Mouse (Mus musculus) C2C12 (cell line): ENCODE data around the gene Tax1bp1. TPM values are rescaled to one million over a fixed set of nuclear protein-coding genes. Genes with fewer than 3 reads are reported as not detected.

Experiments used
- H3K27me3 ChIP-seq: one replicate; pipeline ENCODE4 v1.6.1; 2011; ENCODE audit not compliant: control insufficient read depth, insufficient read depth, insufficient read length
- H3K36me3 ChIP-seq: one replicate; pipeline ENCODE4 v1.6.1; 2011; ENCODE audit not compliant: control insufficient read depth, insufficient read depth
- H3K4me3 ChIP-seq: one replicate; pipeline ENCODE4 v1.5.1; 2011; ENCODE audit warnings: mild to moderate bottlenecking, control low read depth; ENCODE audit not compliant: poor library complexity, insufficient read depth, severe bottlenecking
- H3K79me2 ChIP-seq: one replicate; pipeline ENCODE4 v1.6.1; 2011; ENCODE audit not compliant: control insufficient read depth, insufficient read depth
- H3K79me3 ChIP-seq: one replicate; pipeline ENCODE4 v1.6.1; 2011; ENCODE audit warnings: low read depth, control low read depth
- H3ac ChIP-seq: one replicate; pipeline ENCODE3; 2011; ENCODE audit warnings: low read depth; ENCODE audit not compliant: control insufficient read depth, insufficient read length
- CEBPB ChIP-seq: IDR thresholded peaks from one replicate; pipeline ENCODE4 v1.6.1; 2011; ENCODE audit warnings: low read depth, mild to moderate bottlenecking, control low read depth, moderate library complexity
- CTCF ChIP-seq: IDR thresholded peaks from one replicate; pipeline ENCODE4 v1.5.1; 2011; ENCODE audit not compliant: control insufficient read depth, insufficient read depth, insufficient read length
- FOSL1 ChIP-seq: IDR thresholded peaks from one replicate; pipeline ENCODE4 v1.8.0; 2011; ENCODE audit warnings: mild to moderate bottlenecking, low read length; ENCODE audit not compliant: poor library complexity, insufficient read depth, severe bottlenecking
- MAX ChIP-seq: IDR thresholded peaks from one replicate; pipeline ENCODE4 v1.6.1; 2011; ENCODE audit warnings: mild to moderate bottlenecking, control low read depth
- MYOD1 ChIP-seq: IDR thresholded peaks from one replicate; pipeline ENCODE4 v1.6.1; 2011; ENCODE audit warnings: low read depth; ENCODE audit not compliant: control insufficient read depth, insufficient read length
- MYOG ChIP-seq: IDR thresholded peaks from one replicate; pipeline ENCODE4 v1.6.1; 2011; ENCODE audit not compliant: control insufficient read depth, insufficient read length; ENCODE audit errors: extremely low read depth
- USF1 ChIP-seq: IDR thresholded peaks from one replicate; pipeline ENCODE4 v1.6.1; 2011; ENCODE audit warnings: low read depth, mild to moderate bottlenecking, control low read depth, moderate library complexity
- polyA plus RNA-seq: library from polyadenylated mRNA; unstranded; fragments of >200 nt; fragmentation: generic; extraction: Trizol; gene quantifications from one replicate; pipeline ENCODE4 v1.2.1, GENCODE M21; 2012; ENCODE audit warnings: missing spikeins

Tax1bp1 gene
- polyA plus RNA-seq, 1 experiment: 20.5 TPM

GRCm38 (mm10) chr6:52802181-52802580 is 88.7 kb downstream of the Tax1bp1 start:
- no peak overlapping the region for H3ac ChIP-seq
- H3K79me2 ChIP-seq: no peaks in the 10 kb centered on the region
- H3K36me3 ChIP-seq: no peaks in the 10 kb centered on the region
- no peak overlapping the region for H3K4me3 ChIP-seq
- no peaks in the 10 kb centered on the region for H3K79me3 ChIP-seq
- no peaks in the 10 kb centered on the region for H3K27me3 ChIP-seq
- TF ChIP-seq MYOD1 (no peak), MAX (no peak), CTCF (no peak), FOSL1 (no peak), USF1 (no peak), MYOG (no peak), CEBPB (no peak)

DNA sequence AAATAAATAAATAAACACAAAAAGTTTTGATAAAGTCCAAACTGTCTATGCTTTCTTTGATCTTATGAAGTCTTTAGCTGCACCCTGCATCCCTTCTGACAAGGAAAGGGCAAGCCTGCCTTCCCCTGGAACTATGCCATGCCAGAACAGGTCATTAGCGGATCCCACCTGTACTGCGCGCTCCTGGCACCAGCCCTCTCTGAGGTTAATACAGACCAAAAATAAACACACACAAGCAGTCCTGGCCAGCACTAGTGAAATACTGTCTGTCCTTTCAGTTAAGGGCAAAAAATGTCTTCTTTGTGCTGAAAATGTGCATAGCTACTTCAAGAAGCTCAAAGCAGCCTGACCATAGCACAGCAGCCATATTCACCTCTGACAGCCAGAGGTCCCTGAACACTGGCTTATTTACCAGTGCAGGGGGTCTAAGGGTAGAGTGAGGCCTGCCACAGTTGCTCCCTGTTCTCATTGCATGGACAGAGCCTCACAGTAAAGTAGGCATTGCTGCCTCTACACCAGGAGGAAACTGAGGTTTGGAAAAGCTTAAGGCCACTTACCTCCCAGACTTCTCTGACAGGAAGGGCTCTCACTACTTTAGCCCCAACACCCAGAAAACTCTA is 91.8 kb downstream of the Tax1bp1 start:
- no peak overlapping the region for H3K4me3 ChIP-seq
- no peaks in the 10 kb centered on the region for H3K79me2 ChIP-seq
- no peaks in the 10 kb centered on the region for H3K27me3 ChIP-seq
- H3K79me3 ChIP-seq: no peaks in the 10 kb centered on the region
- no peak overlapping the region for H3ac ChIP-seq
- TF ChIP-seq CEBPB: no peak
- no peak for TF ChIP-seq MYOG
- no peak for TF ChIP-seq MAX
- no peak for TF ChIP-seq CTCF
- no peak for TF ChIP-seq MYOD1
- no peak for TF ChIP-seq USF1
- no peak for TF ChIP-seq FOSL1
- no peaks in the 10 kb centered on the region for H3K36me3 ChIP-seq

Other genes with a start within 250 kb of the Tax1bp1 start
- gene Hibadh, start 73.3 kb upstream of the Tax1bp1 start, polyA plus RNA-seq: 26.6 TPM